Mouse (Mus musculus) forebrain, embryonic 10.5 days (tissue): ENCODE measurements around the gene Phf7. TPM values are rescaled to one million over a fixed set of nuclear protein-coding genes. Genes with fewer than 3 reads are reported as not detected.

Source experiments
- DNase-seq: peaks from one replicate; pipeline ENCODE4 v3.0.0-alpha.2; 2017; ENCODE audit warnings: low spot score; ENCODE audit errors: extremely low spot score
- H3K27ac ChIP-seq: fragments of 300-500 bp; sonication (generic); 2 replicates; pipeline ENCODE4 v1.5.1; 2016; ENCODE audit warnings: mild to moderate bottlenecking
- H3K27me3 ChIP-seq: fragments of 300-500 bp; sonication (generic); 2 replicates; pipeline ENCODE4 v1.6.1; 2016; ENCODE audit warnings: mild to moderate bottlenecking; ENCODE audit not compliant: poor library complexity, severe bottlenecking
- H3K36me3 ChIP-seq: fragments of 300-500 bp; sonication (generic); replicated peaks from 2 replicates; pipeline ENCODE4 v1.6.1; 2016; ENCODE audit warnings: mild to moderate bottlenecking, moderate library complexity
- H3K4me1 ChIP-seq: fragments of 300-500 bp; sonication (generic); 2 replicates; pipeline ENCODE4 v1.6.1; 2016
- H3K4me3 ChIP-seq: fragments of 300-500 bp; sonication (generic); 2 replicates; pipeline ENCODE4 v1.5.1; 2016; ENCODE audit warnings: mild to moderate bottlenecking, moderate library complexity
- H3K9me3 ChIP-seq: fragments of 300-500 bp; sonication (generic); 2 replicates; pipeline ENCODE4 v1.6.1; 2016; ENCODE audit warnings: mild to moderate bottlenecking, moderate library complexity
- WGBS: fragments of 180-500 bp; shearing (Covaris S2); methylation state at CpG from one replicate; pipeline ENCODE4 v1.1.7; 2016; 5-methylcytosine and 5-hydroxymethylcytosine counted together
- polyA plus RNA-seq: library from polyadenylated mRNA; unstranded; fragments of >200 nt; fragmentation: Nextera tagmentation; extraction: Ambion mirVana; gene quantifications from 2 replicates; pipeline ENCODE4 v1.2.1, GENCODE M21; 2016

Gene Phf7
- polyA plus RNA-seq, 1 experiment from 2014 or later = 16.4 TPM

GRCm38 (mm10) chr14:31189348-31189747, 61.8 kb downstream of the Phf7 start:
- H3K9me3 ChIP-seq = no peaks in the 10 kb centered on the region
- WGBS = 90% methylated on average over 3 of the region's 3 CpGs
- H3K27me3 ChIP-seq = no peaks in the 10 kb centered on the region
- peaks cover 11% of the 10 kb centered on the region; the same call in 1 of the 2 replicates for H3K4me1 ChIP-seq
- DNase-seq = no peak
- no peak overlapping the region for H3K27ac ChIP-seq
- H3K36me3 ChIP-seq = peaks cover 100% of the 10 kb centered on the region
- H3K4me3 ChIP-seq = no peak overlapping the region

- Histone ChIP-seq H3K4me1 (peaks cover 11% of the 10 kb centered on the region; the same call in 1 of the 2 replicates), H3K4me3 (no peak overlapping the region), H3K9me3 (no peaks in the 10 kb centered on the region), H3K27ac (no peak overlapping the region), H3K36me3 (peaks cover 100% of the 10 kb centered on the region), H3K27me3 (no peaks in the 10 kb centered on the region)
- WGBS = 76% methylated on average over 6 of the region's 6 CpGs
- no peak for DNase-seq
These were observed 62.3 kb downstream of the Phf7 start for GRCm38 (mm10) chr14:31188771-31189181.

Other genes starting within 250 kb of the Phf7 start
- gene Glt8d1, start 249.9 kb downstream of the Phf7 start, polyA plus RNA-seq = 45.1 and 45.8 TPM in 2 replicates
- gene Spcs1, start 249.6 kb downstream of the Phf7 start, polyA plus RNA-seq = 261 and 264 TPM in 2 replicates
- 144 TPM in 2 replicates for gene Pbrm1, start 232.2 kb downstream of the Phf7 start, polyA plus RNA-seq
- gene Gnl3, start 232.2 kb downstream of the Phf7 start, polyA plus RNA-seq = 133 and 152 TPM in 2 replicates
- gene Smim4, start 122.4 kb downstream of the Phf7 start, polyA plus RNA-seq = 58.3 and 58.8 TPM in 2 replicates
- gene Nt5dc2, start 120.3 kb downstream of the Phf7 start, polyA plus RNA-seq = 558 and 609 TPM in 2 replicates
- gene Stab1, start 82.7 kb downstream of the Phf7 start, polyA plus RNA-seq = 20.7 and 21.6 TPM in 2 replicates
- gene Tnnc1, start 43.0 kb downstream of the Phf7 start, polyA plus RNA-seq = 0.67 and 0.84 TPM in 2 replicates
- 401 and 402 TPM in 2 replicates for gene Nisch, start 34.4 kb downstream of the Phf7 start, polyA plus RNA-seq
- gene Sema3g, start 33.5 kb downstream of the Phf7 start, polyA plus RNA-seq = 0.61 and 0.66 TPM in 2 replicates
- gene Bap1, start 133 bp upstream of the Phf7 start, polyA plus RNA-seq = 146 and 151 TPM in 2 replicates
- 5.4 and 6.3 TPM in 2 replicates for gene Dnah1, start 72.6 kb upstream of the Phf7 start, polyA plus RNA-seq
- 28.7 and 29.2 TPM in 2 replicates for gene Capn7, start 85.3 kb upstream of the Phf7 start, polyA plus RNA-seq
- gene Sh3bp5, start 184.8 kb upstream of the Phf7 start, polyA plus RNA-seq = 17.6 and 18.3 TPM in 2 replicates
- 28.4 and 29.1 TPM in 2 replicates for gene Eaf1, start 243.1 kb upstream of the Phf7 start, polyA plus RNA-seq
- gene Mettl6, start 243.7 kb upstream of the Phf7 start, polyA plus RNA-seq = 79.1 and 79.9 TPM in 2 replicates